Mouse (Mus musculus) kidney, adult 9 months (tissue): Measurements from ENCODE around the gene Retnlb.
"Not testable (repeated sequence)": the region's sequence is repeated elsewhere in the genome, so short reads cannot be mapped to it uniquely, and the experiment has no call there.

Source experiments
- DNase-seq: peaks from one replicate; pipeline ENCODE4 v3.0.0; 2022

The Retnlb gene

GRCm38 (mm10) chr16:48816695-48817094, at the start of gene Retnlb:
Gene Retnlb, plus strand, starts transcription at chr16:48816856.
- DNase-seq, result no peak

- DNase-seq, result no peak
Observed at GRCm38 (mm10) chr16:48769183-48769582, 47.5 kb upstream of the Retnlb start.

DNA sequence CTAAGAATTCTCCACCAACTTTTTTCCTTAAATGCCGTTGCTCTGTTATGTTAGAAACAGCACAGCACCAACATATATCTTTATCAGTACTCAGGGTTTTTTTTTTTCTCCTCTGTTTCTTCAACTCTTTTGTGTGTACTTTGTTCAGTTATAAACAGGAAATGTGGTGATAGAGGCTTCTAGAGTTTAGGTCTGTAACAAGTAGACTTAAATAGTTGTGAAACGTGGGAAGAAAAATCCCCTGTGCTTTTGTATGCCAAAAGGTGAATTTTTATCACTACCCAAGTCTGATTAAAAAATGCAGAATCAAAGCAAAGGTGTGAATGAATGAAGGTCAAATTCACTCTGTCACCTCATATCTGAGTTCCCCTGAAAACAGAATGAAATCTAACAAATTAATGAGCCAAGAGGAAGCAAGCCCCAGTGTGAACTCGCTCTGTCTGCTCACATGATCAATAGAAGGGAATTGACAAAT, 44.6 kb upstream of the Retnlb start, which contains the start of gene Trat1:
Gene Trat1 (minus strand): TSS at position 51 of the 475 bp plus-strand sequence.
- no peak for DNase-seq

DNA sequence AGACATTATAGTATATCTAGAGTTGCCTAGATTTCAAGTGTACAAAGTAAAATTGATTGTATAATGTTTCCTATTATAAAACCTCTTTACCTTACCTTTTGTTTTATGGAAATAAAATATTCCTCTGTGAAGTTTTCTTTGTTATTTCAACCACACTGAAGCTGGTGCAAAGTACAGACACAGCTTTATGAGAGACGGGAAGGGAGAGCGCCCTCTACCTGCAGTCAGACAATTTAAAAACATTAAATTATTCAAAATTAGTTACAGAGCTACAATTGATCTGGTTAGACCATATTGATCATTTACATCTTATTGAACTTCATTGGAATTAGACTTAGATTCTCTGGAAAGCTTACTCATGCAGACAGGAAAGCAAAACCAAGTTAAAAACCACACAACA, 39.4 kb upstream of the Retnlb start:
- DNase-seq, result no peak

DNA sequence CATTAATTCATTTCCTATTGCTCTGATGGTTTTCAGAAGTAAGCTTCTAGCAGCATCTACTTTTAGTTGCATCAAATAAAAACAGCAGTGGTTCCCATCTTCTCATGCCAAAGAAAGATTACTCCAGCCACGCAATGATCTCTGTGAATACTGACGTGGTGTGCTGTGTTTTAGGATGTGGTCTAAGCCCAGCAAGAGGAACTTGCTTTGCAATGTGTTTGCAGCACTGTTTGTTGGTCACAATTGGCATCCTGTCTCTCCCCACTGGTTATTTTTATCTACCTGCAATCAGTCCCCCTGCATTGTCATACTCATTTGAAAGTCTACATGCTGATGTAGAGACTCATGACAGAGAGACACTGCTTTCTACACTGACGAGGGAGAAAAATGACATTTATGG, 30.4 kb upstream of the Retnlb start:
- no peak for DNase-seq

GRCm38 (mm10) chr16:48788704-48789185, 27.9 kb upstream of the Retnlb start:
- no peak for DNase-seq

DNA sequence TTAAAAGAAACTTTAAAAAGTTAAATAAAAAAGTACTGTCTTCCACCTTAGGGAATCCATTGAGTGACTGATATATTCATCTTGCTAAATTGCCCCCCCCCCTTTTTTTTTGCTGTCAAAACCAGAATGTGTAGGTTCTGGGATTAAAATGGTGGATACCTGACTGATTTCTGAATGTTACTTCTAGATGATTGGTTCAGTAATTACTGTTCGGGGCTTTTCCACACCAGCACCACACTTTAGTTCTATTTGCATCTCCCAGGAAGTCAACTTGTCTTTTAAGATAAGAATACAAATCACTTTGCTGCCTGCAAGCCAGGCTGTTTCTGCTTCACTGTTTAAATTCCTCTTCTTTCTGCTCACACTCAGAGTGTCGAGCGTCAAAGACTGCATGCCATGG, 18.4 kb upstream of the Retnlb start:
- DNase-seq, result no peak

DNA sequence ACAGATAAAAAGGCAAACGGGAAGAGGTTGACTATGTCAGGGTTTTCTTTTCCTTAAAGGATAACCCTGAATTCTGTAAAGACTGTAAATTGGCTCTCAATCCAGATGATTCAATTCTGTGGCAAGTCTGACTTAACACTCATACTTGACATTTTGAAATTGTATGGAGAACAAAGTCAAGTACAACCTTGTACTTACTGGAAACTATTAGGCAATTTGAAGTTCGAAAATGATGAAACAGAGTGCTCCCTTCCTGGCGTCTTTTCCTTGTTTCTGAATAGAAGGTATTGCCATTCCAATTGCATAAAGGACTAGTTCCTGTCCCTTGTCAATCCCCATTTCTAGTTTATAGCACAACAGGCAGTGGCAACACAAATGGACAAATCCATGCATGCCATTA, 17.2 kb upstream of the Retnlb start:
- no peak for DNase-seq

GRCm38 (mm10) chr16:48800906-48801305, 15.8 kb upstream of the Retnlb start:
- no peak for DNase-seq

DNA sequence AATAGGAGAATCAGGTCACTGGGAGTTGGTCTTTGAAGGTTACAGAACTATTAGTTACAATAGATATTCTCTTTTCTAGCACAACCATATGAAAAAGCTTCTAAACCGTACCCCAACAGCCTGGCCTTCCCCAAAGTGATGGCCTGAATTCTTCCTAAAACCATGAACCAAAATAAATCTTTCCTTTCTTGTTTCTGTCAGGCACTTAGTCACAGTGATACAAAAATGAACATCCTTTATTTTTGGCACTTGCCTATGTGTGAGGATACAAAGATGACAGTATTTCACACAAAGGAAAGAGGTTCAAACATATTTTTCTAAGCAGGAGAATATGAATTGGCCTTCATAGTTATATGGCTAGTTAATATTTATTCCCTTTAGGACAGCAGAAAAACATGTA, 11.2 kb upstream of the Retnlb start:
- DNase-seq, result no peak

DNA sequence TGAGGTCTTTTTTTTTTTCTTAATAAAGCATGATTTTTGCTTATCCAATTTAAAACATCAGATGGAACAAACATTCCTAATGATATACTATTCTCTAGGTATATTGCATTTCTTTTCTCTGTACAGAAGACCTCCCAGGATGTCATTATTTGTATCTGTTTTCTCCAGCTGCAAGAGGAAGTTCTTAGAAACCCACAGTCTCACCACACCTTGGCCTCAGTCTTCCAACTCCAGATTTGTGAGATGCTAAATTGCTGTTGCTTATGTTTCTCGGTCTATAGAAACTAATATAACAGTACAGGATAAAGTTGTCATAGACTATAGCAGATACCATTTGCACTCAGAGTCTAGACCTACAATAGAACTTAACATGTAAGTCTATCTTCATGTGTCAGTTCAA, 10.1 kb upstream of the Retnlb start:
- DNase-seq, result no peak

GRCm38 (mm10) chr16:48809374-48809773, 7.3 kb upstream of the Retnlb start:
- DNase-seq, result no peak

DNA sequence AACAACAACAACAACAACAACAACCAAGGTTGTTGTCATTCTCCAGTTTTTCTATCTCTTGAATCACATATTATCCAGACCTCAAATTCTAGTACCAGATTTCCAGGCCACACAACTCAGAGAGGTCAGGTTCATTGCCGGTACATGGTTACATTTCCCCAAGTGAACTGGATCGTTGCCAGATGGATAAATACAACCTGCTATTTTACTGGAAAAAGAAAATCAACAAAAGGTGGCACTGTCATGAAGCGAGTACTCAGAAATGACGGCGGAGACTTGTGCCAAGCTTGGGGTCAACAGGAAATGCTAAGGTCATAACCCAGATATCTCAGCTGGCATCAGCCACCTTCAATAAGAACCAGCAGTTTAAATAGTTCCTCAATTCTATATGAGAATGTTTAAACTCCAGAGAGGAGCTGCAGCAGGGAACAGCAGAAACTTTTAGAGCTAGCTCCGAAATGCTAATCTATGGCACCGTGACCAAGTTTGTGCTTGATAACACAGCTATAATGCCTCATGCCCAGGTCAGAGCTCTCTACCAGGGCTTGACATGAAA, 4.7 kb upstream of the Retnlb start:
- peak; percentile 1 for DNase-seq

DNA sequence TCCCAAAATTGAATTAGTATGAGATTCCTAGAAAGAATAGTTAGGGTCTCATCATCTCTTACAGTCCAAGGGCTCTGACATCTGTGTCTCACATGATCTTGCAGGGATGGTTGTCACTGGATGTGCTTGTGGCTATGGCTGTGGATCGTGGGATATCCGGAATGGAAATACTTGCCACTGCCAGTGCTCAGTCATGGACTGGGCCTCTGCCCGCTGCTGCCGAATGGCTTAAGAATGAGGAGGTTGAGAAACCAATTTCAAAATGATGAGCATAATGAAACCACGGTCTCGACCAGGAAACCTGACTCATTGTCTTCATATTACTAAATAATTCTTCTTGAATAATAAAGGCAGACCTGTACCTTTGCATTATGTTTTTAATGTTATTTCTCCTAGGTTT, 1.9 kb downstream of the Retnlb start:
- no peak for DNase-seq

DNA sequence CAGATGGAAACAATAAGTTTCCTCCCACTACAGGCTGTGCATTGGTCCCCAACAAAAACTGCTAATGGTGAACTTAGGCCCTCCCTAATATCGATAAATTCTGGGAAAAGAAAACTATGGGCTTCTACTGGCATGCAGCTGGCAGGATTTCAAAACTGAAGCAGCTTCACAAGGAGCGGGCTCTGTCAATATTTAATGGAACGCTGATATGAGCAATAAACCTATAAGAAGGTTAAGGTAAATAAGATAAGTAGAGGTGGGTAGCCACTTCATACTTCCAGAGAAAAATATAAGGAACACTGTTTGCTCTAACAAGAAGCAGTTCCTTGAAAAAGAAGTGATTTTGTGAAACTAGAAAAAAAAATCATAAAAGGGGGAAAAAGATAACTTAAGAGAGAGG, 9.8 kb downstream of the Retnlb start:
- DNase-seq, result no peak

DNA sequence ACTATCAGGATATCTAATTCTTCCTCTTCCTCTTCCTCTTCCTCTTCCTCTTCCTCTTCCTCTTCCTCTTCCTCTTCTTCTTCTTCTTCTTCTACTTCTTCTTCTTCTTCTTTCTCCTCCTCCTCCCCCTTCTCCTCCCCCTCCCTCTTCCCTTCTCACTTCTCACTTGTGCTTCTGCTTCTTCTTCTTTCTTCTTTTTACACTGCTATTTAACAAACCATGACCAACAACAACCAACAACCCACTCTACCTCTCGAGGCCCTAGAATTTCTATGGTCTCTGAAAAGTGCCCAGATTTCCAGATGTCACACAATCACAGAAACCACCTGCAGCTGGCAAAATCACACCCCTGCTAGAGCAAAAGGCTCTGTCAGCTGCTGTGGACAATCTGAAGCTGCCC, 11.0 kb downstream of the Retnlb start:
- DNase-seq, result no peak

DNA sequence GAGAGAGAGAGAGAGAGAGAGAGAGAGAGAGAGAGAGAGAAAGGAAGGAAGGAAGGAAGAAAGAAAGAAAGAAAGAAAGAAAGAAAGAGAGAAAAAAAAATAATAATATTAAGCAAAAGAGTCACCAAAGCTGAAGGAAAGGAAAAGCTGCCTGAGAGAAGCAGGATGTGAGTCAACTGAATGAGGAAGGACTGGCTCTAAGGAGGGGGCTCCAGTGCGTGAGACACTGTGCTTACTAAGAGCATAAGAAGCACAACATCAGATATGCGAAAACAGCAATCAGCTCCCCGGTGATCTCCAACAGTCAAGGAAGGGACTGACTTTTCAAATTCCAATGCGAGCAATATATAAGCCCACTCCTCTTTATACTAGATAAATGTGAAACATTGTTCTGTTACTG, 12.4 kb downstream of the Retnlb start:
- no peak for DNase-seq

- DNase-seq, result no peak
Observed at GRCm38 (mm10) chr16:48832055-48832454, 15.4 kb downstream of the Retnlb start.

- not testable (repeated sequence) for DNase-seq
Observed at GRCm38 (mm10) chr16:48833626-48834025, 17.0 kb downstream of the Retnlb start.

DNA sequence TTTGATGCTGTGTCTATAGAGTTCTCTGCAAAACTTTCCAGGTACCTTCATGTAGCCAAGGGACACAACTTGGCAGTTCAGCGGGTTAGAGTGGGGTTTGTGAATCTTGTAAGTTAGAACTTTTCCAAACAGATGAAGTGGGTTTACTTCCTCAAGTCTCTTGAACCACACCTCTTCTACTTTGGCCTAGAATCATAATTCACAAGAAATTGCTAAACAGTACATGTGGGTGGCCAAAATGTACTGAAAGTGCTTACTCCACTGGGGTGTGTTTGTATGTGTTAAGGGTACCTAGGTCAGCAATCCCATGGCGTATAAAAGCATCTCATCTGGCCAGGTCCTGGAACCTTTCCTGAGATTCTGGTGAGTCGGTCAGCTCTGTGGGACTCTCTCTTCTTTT, 25.6 kb downstream of the Retnlb start, which contains the start of gene Retnla:
Gene Retnla (plus strand): TSS at position 286 of the 400 bp plus-strand sequence.
- no peak for DNase-seq

GRCm38 (mm10) chr16:48843671-48844386, 27.2 kb downstream of the Retnlb start:
- DNase-seq, result no peak

- DNase-seq, result peak; percentile 1
Observed at GRCm38 (mm10) chr16:48865004-48865403, 48.3 kb downstream of the Retnlb start.

- no peak for DNase-seq
Observed at GRCm38 (mm10) chr16:48867690-48868089, 51.0 kb downstream of the Retnlb start.
